Mouse (Mus musculus): ENCODE measurements around the gene Idh1. TPM values are rescaled to one million over a fixed set of nuclear protein-coding genes. Genes with fewer than 3 reads are reported as not detected.

Gene Idh1
- polyA plus RNA-seq, 1 experiment from 2014 or later, result 140 TPM

DNA sequence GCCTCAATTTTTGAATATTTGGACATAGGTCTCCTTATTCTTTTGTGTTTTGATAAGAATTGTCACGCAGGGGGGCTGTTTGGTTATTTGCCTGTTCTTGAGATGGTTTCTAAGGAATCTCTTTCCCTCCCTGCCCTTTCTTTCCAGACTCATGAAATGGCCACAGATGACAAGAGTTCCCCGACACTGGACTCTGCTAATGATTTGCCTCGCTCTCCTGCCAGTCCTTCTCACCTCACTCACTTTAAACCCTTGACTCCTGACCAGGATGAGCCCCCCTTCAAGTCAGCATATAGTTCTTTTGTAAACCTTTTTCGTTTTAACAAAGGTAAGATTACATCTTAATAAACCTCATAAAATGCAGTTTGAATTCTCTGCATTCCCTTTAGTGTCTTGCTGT, 3.9 kb upstream of the Idh1 start:
- no peak overlapping the region for H3K27ac ChIP-seq
- no peak overlapping the region for H3K4me2 ChIP-seq
- peaks cover 29% of the 10 kb centered on the region for H3K36me3 ChIP-seq
- H3K9me3 ChIP-seq, result no peaks in the 10 kb centered on the region
- H3K9ac ChIP-seq (replicated peaks), result no peak overlapping the region
- no peaks in the 10 kb centered on the region for H3K27me3 ChIP-seq
- H3K4me3 ChIP-seq (replicated peaks), result no peak overlapping the region
- ATAC-seq (ENCODE audit: insufficient number of reproducible peaks, insufficient read depth, low FRiP score, low TSS enrichment, low read depth), result no peak
- WGBS, result 84% methylated on average over 4 of the region's 4 CpGs
- H3K4me1 ChIP-seq (replicated peaks), result peaks cover 11% of the 10 kb centered on the region

DNA sequence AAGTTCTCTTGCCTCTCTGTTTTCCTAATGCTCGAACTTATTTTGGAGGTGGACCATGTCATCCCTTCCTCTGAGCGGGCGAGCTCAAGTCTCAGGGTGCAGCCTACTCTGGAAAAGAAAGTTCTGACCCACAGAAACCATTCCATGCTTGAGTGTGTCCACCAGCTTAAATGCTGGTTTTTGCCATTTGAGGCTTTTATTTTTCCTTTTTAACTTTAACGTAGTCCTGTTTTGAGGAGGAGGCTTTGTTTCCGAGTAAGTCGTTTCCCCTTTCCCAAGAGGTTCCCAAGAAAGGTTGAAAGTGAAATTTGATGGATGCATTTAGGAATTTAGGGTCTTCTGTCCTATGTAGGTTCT, 752 bp upstream of the Idh1 start:
- Histone ChIP-seq H3K36me3 (peaks cover 3% of the 10 kb centered on the region), H3K27ac (peak overlapping the region; percentile 85), H3K4me2 (peak overlapping the region; percentile 80), H3K4me1 (replicated peaks) (peaks cover 11% of the 10 kb centered on the region), H3K9ac (replicated peaks) (peak overlapping the region; percentile 88), H3K9me3 (no peaks in the 10 kb centered on the region), H3K27me3 (no peaks in the 10 kb centered on the region), H3K4me3 (replicated peaks) (peak overlapping the region; percentile 83)
- ATAC-seq (ENCODE audit: insufficient number of reproducible peaks, insufficient read depth, low FRiP score, low TSS enrichment, low read depth), result no peak
- WGBS, result 1% methylated on average over 6 of the region's 6 CpGs

DNA sequence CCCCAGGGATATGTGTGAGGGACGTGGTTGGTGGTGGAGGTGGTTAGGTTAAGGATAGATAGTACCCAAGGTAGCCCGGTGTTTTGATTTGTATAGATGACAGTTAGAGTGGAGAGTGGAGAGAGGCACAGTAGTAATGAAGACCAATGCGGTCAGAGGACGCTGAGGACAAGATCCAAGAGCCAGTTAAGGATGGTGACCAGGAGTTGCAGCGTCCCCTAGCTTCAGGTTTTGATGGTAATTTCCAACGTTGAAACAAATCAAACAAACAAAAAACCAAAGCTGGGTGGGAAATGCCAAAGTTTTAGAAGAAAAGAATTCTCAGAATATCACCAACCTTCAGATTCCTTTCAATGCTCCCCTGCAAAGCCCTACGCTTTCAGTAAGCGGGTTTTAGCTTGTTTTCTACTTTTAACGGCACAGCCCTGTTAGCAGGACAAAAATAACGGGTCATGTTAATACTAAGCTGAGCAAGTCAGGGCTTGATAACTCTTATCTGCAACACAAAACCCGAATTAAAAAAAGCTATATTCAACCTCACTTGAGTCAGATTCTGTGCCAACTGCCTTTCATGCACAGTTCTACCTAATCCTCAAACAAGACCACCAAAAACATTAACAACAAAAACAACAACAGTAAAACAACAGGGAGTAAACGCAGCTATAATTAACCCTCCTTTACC, 635 bp downstream of the Idh1 start:
- H3K4me2 ChIP-seq, result peak overlapping the region; percentile 80
- H3K27me3 ChIP-seq, result no peaks in the 10 kb centered on the region
- ATAC-seq (ENCODE audit: insufficient number of reproducible peaks, insufficient read depth, low FRiP score, low TSS enrichment, low read depth), result no peak; the same call in none of the 2 replicates
- H3K4me1 ChIP-seq (replicated peaks), result peaks cover 11% of the 10 kb centered on the region
- no peaks in the 10 kb centered on the region for H3K36me3 ChIP-seq
- peak overlapping the region; percentile 83 for H3K4me3 ChIP-seq (replicated peaks)
- no peak overlapping the region for H3K27ac ChIP-seq
- no peaks in the 10 kb centered on the region for H3K9me3 ChIP-seq
- 29% methylated on average over 12 of the region's 12 CpGs for WGBS
- H3K9ac ChIP-seq (replicated peaks), result peak overlapping the region; percentile 88

DNA sequence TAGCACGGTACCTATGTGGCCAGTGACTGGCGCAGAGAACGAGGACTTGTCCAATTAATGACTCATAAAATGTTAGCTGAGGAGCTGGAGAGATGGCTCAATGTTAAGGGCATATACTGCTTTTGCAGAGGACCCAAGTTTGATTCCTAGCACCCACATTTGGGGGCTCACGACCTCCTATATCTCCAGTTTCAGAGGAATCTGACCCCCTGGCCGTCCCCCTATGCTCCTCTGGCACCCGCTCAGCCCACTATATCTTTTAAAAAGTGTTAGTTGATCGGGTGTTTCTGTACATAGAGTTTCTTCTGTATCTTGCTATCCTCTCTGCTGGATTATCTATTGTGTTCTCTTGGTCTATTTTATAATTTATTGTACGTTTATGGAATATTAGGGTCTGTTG, 1.3 kb downstream of the Idh1 start:
- no peak overlapping the region for H3K27ac ChIP-seq
- WGBS, result 81% methylated on average over 8 of the region's 8 CpGs
- H3K27me3 ChIP-seq, result no peaks in the 10 kb centered on the region
- no peak overlapping the region for H3K9ac ChIP-seq (replicated peaks)
- H3K36me3 ChIP-seq, result no peaks in the 10 kb centered on the region
- no peak overlapping the region for H3K4me2 ChIP-seq
- H3K9me3 ChIP-seq, result no peaks in the 10 kb centered on the region
- no peak for ATAC-seq (ENCODE audit: insufficient number of reproducible peaks, insufficient read depth, low FRiP score, low TSS enrichment, low read depth)
- no peak overlapping the region for H3K4me3 ChIP-seq (replicated peaks)
- H3K4me1 ChIP-seq (replicated peaks), result peaks cover 11% of the 10 kb centered on the region

DNA sequence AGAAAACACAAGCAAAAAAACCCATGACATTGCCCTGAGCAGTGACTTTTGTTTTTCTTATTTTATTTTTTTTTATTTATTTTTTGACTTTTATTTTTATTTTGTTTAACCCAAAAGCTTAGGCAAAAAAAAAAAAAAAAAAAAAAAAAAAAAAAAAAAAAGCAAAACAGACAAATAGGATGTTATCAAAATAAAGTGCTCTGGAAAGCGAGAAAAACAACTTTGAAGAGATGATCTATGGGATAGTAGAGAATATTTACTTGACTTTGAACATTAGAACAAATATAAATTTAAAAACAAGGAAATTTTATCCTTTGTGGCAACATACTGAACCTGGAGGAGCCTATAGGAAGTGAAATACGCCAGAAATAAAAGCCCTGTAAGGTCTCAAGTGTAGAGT, 2.3 kb downstream of the Idh1 start:
- no peak overlapping the region for H3K4me3 ChIP-seq (replicated peaks)
- H3K36me3 ChIP-seq, result no peaks in the 10 kb centered on the region
- no peak for ATAC-seq (ENCODE audit: insufficient number of reproducible peaks, insufficient read depth, low FRiP score, low TSS enrichment, low read depth)
- no peak overlapping the region for H3K27ac ChIP-seq
- H3K27me3 ChIP-seq, result no peaks in the 10 kb centered on the region
- 79% methylated on average over 2 of the region's 2 CpGs for WGBS
- H3K4me1 ChIP-seq (replicated peaks), result peaks cover 11% of the 10 kb centered on the region
- no peaks in the 10 kb centered on the region for H3K9me3 ChIP-seq
- no peak overlapping the region for H3K4me2 ChIP-seq
- H3K9ac ChIP-seq (replicated peaks), result no peak overlapping the region

DNA sequence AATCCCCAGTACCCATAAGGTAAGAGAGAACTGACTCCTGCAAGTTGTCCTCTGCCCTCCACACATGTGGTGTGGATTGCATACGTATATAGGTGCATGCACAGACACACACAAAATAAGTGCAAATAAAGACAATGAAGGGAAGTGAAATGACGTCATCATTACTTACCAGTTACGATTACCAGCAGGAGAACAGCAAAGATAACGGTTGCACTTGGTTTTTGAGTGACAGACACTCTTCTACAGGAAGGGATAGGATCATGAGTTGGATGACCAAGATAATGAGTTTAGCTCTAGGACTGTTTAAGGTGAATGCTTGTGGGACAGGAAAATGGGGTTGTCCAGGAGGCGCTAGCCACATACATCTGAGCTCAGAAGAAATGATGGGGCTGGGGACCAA, 4.8 kb downstream of the Idh1 start:
- H3K27me3 ChIP-seq, result no peaks in the 10 kb centered on the region
- H3K36me3 ChIP-seq, result no peaks in the 10 kb centered on the region
- ATAC-seq (ENCODE audit: insufficient number of reproducible peaks, insufficient read depth, low FRiP score, low TSS enrichment, low read depth), result no peak
- WGBS, result 85% methylated on average over 5 of the region's 5 CpGs
- no peak overlapping the region for H3K4me2 ChIP-seq
- H3K27ac ChIP-seq, result no peak overlapping the region
- no peak overlapping the region for H3K4me3 ChIP-seq (replicated peaks)
- no peaks in the 10 kb centered on the region for H3K9me3 ChIP-seq
- H3K4me1 ChIP-seq (replicated peaks), result peaks cover 14% of the 10 kb centered on the region; the same call in 1 of the 2 replicates
- H3K9ac ChIP-seq (replicated peaks), result no peak overlapping the region

DNA sequence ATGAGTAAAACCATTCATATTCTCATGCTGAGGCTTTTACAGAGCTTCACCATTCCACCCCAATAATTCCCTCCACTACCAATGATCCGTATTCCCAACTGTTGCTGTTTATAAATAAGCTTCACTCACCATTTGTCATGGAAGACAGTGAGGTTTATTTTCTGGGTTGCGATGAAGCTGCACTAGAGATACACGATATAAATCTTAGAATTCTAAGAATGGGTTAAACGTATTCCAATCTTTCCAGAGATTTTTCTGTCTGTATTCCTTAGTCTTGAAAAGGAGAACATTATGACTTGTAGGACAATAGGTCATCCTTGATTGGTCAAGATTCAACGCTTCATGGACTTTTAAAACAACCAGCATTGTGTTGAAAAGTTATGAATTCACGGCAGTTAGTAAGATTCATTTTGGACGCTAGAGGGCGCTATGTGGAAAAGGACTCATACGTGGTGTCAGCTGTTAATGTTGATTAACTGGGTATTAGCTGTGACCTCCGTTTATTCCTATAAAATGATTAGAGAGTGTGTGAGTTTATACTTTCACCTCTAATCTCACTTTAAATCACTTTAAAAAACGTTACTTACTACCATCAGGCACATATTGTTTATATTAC, 6.6 kb downstream of the Idh1 start:
- H3K27me3 ChIP-seq, result no peaks in the 10 kb centered on the region

DNA sequence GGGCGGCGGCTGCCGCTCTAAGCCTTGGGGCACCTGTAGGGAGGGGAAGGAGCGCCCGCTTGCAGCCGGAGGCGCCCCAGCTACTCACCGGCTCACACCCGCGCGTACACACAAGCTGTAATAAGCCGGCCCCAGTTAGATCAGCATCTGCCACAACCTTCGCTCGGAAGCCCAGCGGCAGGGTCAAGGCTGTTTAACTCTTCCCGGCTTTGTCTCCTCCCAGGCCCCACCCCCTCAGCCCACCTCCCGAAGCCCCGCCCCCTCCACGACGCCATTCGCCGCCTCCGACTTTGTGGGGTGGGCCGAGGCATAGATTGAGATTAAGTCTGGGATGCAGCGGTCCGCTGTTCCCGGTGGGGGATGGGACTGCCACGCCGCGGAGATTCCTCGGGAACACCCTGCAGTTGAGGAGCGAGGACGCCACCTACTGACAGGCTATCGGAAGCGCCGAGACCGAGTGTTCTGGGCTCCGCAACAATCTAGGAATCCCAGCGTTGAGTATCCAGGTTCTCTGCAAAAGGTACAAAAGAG, 7.3 kb downstream of the Idh1 start:
- H3K9me3 ChIP-seq, result no peaks in the 10 kb centered on the region
- H3K9ac ChIP-seq (replicated peaks), result peak overlapping the region; percentile 66
- WGBS, result under 1% methylated on average over 39 of the region's 39 CpGs
- H3K4me2 ChIP-seq, result peak overlapping the region; percentile 60
- peak overlapping the region; percentile 95 for H3K27ac ChIP-seq
- H3K36me3 ChIP-seq, result peaks cover 9% of the 10 kb centered on the region
- H3K4me1 ChIP-seq (replicated peaks), result peaks cover 14% of the 10 kb centered on the region
- H3K27me3 ChIP-seq, result no peaks in the 10 kb centered on the region
- H3K4me3 ChIP-seq (replicated peaks), result peak overlapping the region; percentile 56
- peak; percentile 90 for ATAC-seq (ENCODE audit: insufficient number of reproducible peaks, insufficient read depth, low FRiP score, low TSS enrichment, low read depth)

More for the DNA sequence above, 6.6 kb downstream of the Idh1 start:
- H3K4me2 ChIP-seq, result peak overlapping the region; percentile 60
- WGBS, result 9% methylated on average over 11 of the region's 11 CpGs
- peak overlapping the region; percentile 66 for H3K9ac ChIP-seq (replicated peaks)
- H3K27ac ChIP-seq, result peak overlapping the region; percentile 95
- ATAC-seq (ENCODE audit: insufficient number of reproducible peaks, insufficient read depth, low FRiP score, low TSS enrichment, low read depth), result no peak
- H3K36me3 ChIP-seq, result peaks cover under 1% of the 10 kb centered on the region
- peaks cover 14% of the 10 kb centered on the region for H3K4me1 ChIP-seq (replicated peaks)
- peak overlapping the region; percentile 56 for H3K4me3 ChIP-seq (replicated peaks)
- H3K9me3 ChIP-seq, result no peaks in the 10 kb centered on the region

DNA sequence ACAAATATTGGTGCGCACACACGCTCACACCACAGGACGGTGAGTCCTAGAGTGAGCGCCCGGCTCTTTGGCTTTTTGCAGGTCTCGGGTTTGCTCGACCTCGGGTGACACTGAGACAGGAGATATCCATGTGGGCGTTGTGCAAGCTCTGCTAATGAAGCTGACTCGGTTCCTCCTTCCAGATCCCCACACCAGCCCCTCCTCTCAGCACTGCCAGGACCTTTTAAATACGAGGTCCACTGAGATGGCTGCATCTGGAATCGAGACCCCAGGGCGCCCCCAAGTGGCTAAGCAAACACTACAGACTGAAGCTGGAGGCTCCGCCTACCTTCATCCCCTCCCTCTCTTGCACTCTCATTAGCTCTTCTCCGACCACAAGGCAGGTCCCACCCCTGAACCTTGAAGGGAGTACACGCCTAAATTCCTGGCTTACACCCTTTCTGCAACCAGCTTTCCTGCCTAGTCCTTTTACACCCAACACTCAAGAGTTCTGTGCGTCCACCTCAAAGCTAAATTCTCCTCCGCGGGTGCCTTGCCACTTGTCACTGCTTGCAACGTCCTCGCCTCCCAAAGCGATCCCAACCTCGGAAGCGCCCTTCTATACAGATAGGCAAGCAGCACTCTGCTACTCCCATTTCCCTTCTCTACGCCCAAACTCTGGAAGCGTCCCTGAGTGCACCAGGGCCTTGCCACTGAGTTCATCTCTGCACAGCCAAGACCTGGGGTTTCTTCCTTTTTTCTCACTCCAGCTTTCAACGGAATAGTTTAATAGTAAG, 8.0 kb downstream of the Idh1 start:
- H3K4me2 ChIP-seq, result peak overlapping the region; percentile 60
- H3K4me3 ChIP-seq (replicated peaks), result peak overlapping the region; percentile 56
- H3K4me1 ChIP-seq (replicated peaks), result peaks cover 14% of the 10 kb centered on the region
- H3K36me3 ChIP-seq, result peaks cover 15% of the 10 kb centered on the region
- peak overlapping the region; percentile 95 for H3K27ac ChIP-seq
- 5% methylated on average over 27 of the region's 27 CpGs for WGBS
- peak; percentile 78 for ATAC-seq (ENCODE audit: insufficient number of reproducible peaks, insufficient read depth, low FRiP score, low TSS enrichment, low read depth)
- no peaks in the 10 kb centered on the region for H3K27me3 ChIP-seq
- H3K9me3 ChIP-seq, result no peaks in the 10 kb centered on the region
- peak overlapping the region; percentile 66 for H3K9ac ChIP-seq (replicated peaks)

DNA sequence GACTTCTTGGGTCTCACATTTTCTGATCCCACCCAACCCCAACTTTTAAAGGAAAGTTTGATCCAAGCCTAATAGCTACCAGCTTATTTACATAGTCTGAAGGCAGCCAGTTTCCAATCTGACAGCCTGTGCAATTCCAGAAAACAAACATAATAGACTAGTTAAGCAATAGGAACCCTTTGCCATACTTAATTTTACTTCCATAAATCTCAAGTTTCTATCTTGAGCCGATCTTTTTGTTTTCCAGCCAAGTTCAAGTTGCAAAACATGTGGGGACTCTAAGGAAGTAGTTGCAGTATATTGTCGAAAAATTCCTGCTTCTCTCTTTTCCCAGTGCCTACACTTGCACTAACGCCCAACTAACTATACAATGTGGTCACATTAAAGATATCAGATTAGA, 8.8 kb downstream of the Idh1 start:
- 53% methylated on average over 3 of the region's 3 CpGs for WGBS

DNA sequence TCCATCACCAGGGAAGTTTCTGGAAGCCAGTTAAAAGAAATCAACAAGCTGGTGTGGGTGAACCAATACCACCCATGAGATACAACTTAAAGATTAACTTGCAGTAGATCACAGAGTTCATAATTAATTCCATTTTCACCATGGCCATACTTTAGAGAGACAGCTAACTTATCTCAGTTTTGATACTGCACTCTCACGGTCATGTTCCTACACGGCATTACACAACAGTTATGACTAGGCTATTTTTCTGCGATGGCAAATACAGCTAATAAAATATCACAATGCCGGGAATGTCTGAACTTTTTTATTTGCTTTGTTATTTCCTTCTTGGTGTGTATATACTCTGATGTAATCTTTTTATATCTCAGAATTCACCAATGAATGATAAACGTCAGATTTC, 9.4 kb downstream of the Idh1 start:
- Histone ChIP-seq H3K9me3 (no peaks in the 10 kb centered on the region), H3K4me1 (replicated peaks) (peaks cover 14% of the 10 kb centered on the region), H3K9ac (replicated peaks) (no peak overlapping the region), H3K27ac (no peak overlapping the region), H3K27me3 (no peaks in the 10 kb centered on the region), H3K4me3 (replicated peaks) (no peak overlapping the region), H3K4me2 (no peak overlapping the region), H3K36me3 (peaks cover 28% of the 10 kb centered on the region)
- no peak for ATAC-seq (ENCODE audit: insufficient number of reproducible peaks, insufficient read depth, low FRiP score, low TSS enrichment, low read depth)
- 89% methylated on average over 5 of the region's 5 CpGs for whole genome bisulfite sequencing

More for the DNA sequence above, 8.8 kb downstream of the Idh1 start:
- Histone ChIP-seq H3K27ac (0 out of 2 replicates have a peak overlapping the region, but pooled peaks have one; percentile 95), H3K4me3 (replicated peaks) (peak overlapping the region; percentile 56), H3K9ac (replicated peaks) (0 out of 2 replicates have a peak overlapping the region, but pooled peaks have one; percentile 66), H3K36me3 (peaks cover 23% of the 10 kb centered on the region), H3K4me2 (peak overlapping the region; percentile 60), H3K9me3 (no peaks in the 10 kb centered on the region), H3K4me1 (replicated peaks) (peaks cover 14% of the 10 kb centered on the region), H3K27me3 (no peaks in the 10 kb centered on the region)
- ATAC-seq (ENCODE audit: insufficient number of reproducible peaks, insufficient read depth, low FRiP score, low TSS enrichment, low read depth), result no peak

Data from limb, embryonic 12.5 days (tissue).